Mouse (Mus musculus): ENCODE data around the gene Pcyt1a. TPM values are rescaled to one million over a fixed set of nuclear protein-coding genes. Genes with fewer than 3 reads are reported as not detected.
A peak's percentile ranks its signal among the peaks of the same experiment; 100 is the strongest.

The Pcyt1a gene
- polyA plus RNA-seq, 1 experiment from 2014 or later, result 51.1 TPM

GRCm38 (mm10) chr16:32469404-32470105, 38.8 kb downstream of the Pcyt1a start:
- no peak for ATAC-seq (replicated peaks; ENCODE audit: low FRiP score, low TSS enrichment, low read depth)

GRCm38 (mm10) chr16:32472276-32473015, 41.7 kb downstream of the Pcyt1a start:
- no peak for ATAC-seq (replicated peaks; ENCODE audit: low FRiP score, low TSS enrichment, low read depth)
- WGBS, result 72% methylated on average over 7 of the region's 7 CpGs

More at GRCm38 (mm10) chr16:32469404-32470105, 38.8 kb downstream of the Pcyt1a start:
- H3K36me3 ChIP-seq (ENCODE audit: control insufficient read depth, insufficient read depth, low read length), result peaks cover 46% of the 10 kb centered on the region
- no peak overlapping the region for H3K27ac ChIP-seq (ENCODE audit: low read depth)
- H3K4me1 ChIP-seq (replicated peaks; ENCODE audit: control insufficient read depth, insufficient read depth, low read length), result no peaks in the 10 kb centered on the region
- H3K9me3 ChIP-seq (ENCODE audit: control insufficient read depth, low read length), result no peaks in the 10 kb centered on the region
- H3K4me3 ChIP-seq (ENCODE audit: low read depth, low read length), result no peak overlapping the region
- H3K27me3 ChIP-seq (replicated peaks; ENCODE audit: control insufficient read depth, insufficient read depth, low read length), result no peaks in the 10 kb centered on the region
- H3K4me2 ChIP-seq (ENCODE audit: low read length), result no peak overlapping the region
- DNase-seq (ENCODE audit: low spot score), result no peak
- 78% methylated on average over 5 of the region's 5 CpGs for WGBS
- no peak overlapping the region for H3K9ac ChIP-seq (ENCODE audit: low read length)

DNA sequence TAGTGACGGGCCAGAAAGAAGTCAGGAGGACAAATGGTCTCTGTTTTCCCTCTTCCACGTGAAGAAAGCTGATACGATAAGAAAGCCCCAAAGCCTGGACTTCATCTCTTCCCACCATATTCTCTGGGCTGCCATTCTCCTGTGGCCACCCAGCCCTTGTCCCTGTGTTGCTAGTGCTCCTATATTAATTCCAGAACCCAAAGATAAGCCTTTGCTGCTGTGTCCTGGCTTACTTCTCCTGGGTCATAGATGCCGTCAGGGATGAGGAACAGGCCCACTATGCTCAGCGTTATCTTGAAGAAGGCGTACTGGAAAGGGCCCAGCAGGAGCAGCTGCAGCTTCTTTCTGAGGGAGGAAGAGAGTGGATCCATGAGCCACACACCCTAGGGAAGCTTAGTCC, 46.6 kb downstream of the Pcyt1a start:
- WGBS, result 67% methylated on average over 6 of the region's 6 CpGs
- Histone ChIP-seq H3K36me3 (ENCODE audit: control insufficient read depth, insufficient read depth, low read length) (peaks cover 10% of the 10 kb centered on the region; the same call in 1 of the 2 replicates), H3K4me2 (ENCODE audit: low read length) (no peak overlapping the region), H3K4me3 (ENCODE audit: low read depth, low read length) (no peak overlapping the region), H3K27ac (ENCODE audit: low read depth) (no peak overlapping the region), H3K9me3 (ENCODE audit: control insufficient read depth, low read length) (no peaks in the 10 kb centered on the region), H3K27me3 (replicated peaks; ENCODE audit: control insufficient read depth, insufficient read depth, low read length) (no peaks in the 10 kb centered on the region), H3K9ac (ENCODE audit: low read length) (no peak overlapping the region), H3K4me1 (replicated peaks; ENCODE audit: control insufficient read depth, insufficient read depth, low read length) (no peaks in the 10 kb centered on the region)
- ATAC-seq (replicated peaks; ENCODE audit: low FRiP score, low TSS enrichment, low read depth), result no peak
- DNase-seq (ENCODE audit: low spot score), result no peak

More at GRCm38 (mm10) chr16:32472276-32473015, 41.7 kb downstream of the Pcyt1a start:
- Histone ChIP-seq H3K27me3 (replicated peaks; ENCODE audit: control insufficient read depth, insufficient read depth, low read length) (no peaks in the 10 kb centered on the region), H3K4me1 (replicated peaks; ENCODE audit: control insufficient read depth, insufficient read depth, low read length) (no peaks in the 10 kb centered on the region), H3K36me3 (ENCODE audit: control insufficient read depth, insufficient read depth, low read length) (peaks cover 45% of the 10 kb centered on the region), H3K27ac (ENCODE audit: low read depth) (no peak overlapping the region), H3K4me3 (ENCODE audit: low read depth, low read length) (no peak overlapping the region), H3K4me2 (ENCODE audit: low read length) (no peak overlapping the region), H3K9me3 (ENCODE audit: control insufficient read depth, low read length) (no peaks in the 10 kb centered on the region), H3K9ac (ENCODE audit: low read length) (no peak overlapping the region)
- peak; percentile 39 for DNase-seq (ENCODE audit: low spot score)

GRCm38 (mm10) chr16:32479415-32479814, 48.7 kb downstream of the Pcyt1a start:
- DNase-seq (ENCODE audit: low spot score) (no peak), ATAC-seq (replicated peaks; ENCODE audit: low FRiP score, low TSS enrichment, low read depth) (no peak)
- no peak overlapping the region for H3K4me3 ChIP-seq (ENCODE audit: low read depth, low read length)
- no peak overlapping the region for H3K27ac ChIP-seq (ENCODE audit: low read depth)
- 0 out of 2 replicates have a peak, but pooled peaks cover 5% of the 10 kb centered on the region for H3K36me3 ChIP-seq (ENCODE audit: control insufficient read depth, insufficient read depth, low read length)
- 65% methylated on average over 2 of the region's 2 CpGs for WGBS
- H3K9me3 ChIP-seq (ENCODE audit: control insufficient read depth, low read length), result no peaks in the 10 kb centered on the region
- no peak overlapping the region for H3K4me2 ChIP-seq (ENCODE audit: low read length)
- H3K4me1 ChIP-seq (replicated peaks; ENCODE audit: control insufficient read depth, insufficient read depth, low read length), result no peaks in the 10 kb centered on the region
- no peaks in the 10 kb centered on the region for H3K27me3 ChIP-seq (replicated peaks; ENCODE audit: control insufficient read depth, insufficient read depth, low read length)
- no peak overlapping the region for H3K9ac ChIP-seq (ENCODE audit: low read length)

GRCm38 (mm10) chr16:32484431-32484871, 53.7 kb downstream of the Pcyt1a start:
- Histone ChIP-seq H3K4me1 (replicated peaks; ENCODE audit: control insufficient read depth, insufficient read depth, low read length) (no peaks in the 10 kb centered on the region; the same call in 1 of the 2 replicates), H3K4me2 (ENCODE audit: low read length) (no peak overlapping the region; the same call in 1 of the 2 replicates), H3K9me3 (ENCODE audit: control insufficient read depth, low read length) (no peaks in the 10 kb centered on the region), H3K27me3 (replicated peaks; ENCODE audit: control insufficient read depth, insufficient read depth, low read length) (no peaks in the 10 kb centered on the region), H3K9ac (ENCODE audit: low read length) (no peak overlapping the region), H3K4me3 (ENCODE audit: low read depth, low read length) (no peak overlapping the region), H3K27ac (ENCODE audit: low read depth) (peak overlapping the region; percentile 33; the same call in 1 of the 2 replicates), H3K36me3 (ENCODE audit: control insufficient read depth, insufficient read depth, low read length) (no peaks in the 10 kb centered on the region)
- ATAC-seq (replicated peaks; ENCODE audit: low FRiP score, low TSS enrichment, low read depth), result peak; percentile 68
- 20% methylated on average over 7 of the region's 7 CpGs for WGBS
- DNase-seq (ENCODE audit: low spot score), result no peak

DNA sequence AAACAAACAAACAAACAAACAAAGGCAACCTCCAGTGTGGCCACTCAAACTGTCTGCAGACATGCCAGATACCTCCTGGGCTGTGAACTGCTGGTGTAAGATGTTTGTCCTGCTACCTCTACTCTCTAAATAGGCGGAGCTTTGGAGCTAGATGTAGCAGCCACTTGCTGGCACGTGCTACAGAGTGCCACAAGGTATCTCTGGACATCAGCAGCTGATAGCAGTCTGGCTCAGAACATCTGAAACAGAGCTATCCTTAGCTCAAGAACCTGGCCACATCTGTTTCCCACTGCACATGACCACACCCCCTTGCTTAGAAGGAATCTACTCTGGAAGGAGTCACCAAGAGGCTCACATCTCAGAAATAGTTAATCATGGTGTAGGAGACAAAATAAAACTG, 54.5 kb downstream of the Pcyt1a start:
- no peaks in the 10 kb centered on the region for H3K27me3 ChIP-seq (replicated peaks; ENCODE audit: control insufficient read depth, insufficient read depth, low read length)
- no peak for ATAC-seq (replicated peaks; ENCODE audit: low FRiP score, low TSS enrichment, low read depth)
- H3K4me1 ChIP-seq (replicated peaks; ENCODE audit: control insufficient read depth, insufficient read depth, low read length), result no peaks in the 10 kb centered on the region; the same call in 1 of the 2 replicates
- peak overlapping the region; percentile 33; the same call in 1 of the 2 replicates for H3K4me2 ChIP-seq (ENCODE audit: low read length)
- no peak overlapping the region for H3K4me3 ChIP-seq (ENCODE audit: low read depth, low read length)
- H3K36me3 ChIP-seq (ENCODE audit: control insufficient read depth, insufficient read depth, low read length), result no peaks in the 10 kb centered on the region
- DNase-seq (ENCODE audit: low spot score), result no peak
- no peak overlapping the region for H3K9ac ChIP-seq (ENCODE audit: low read length)
- WGBS, result 59% methylated on average over 2 of the region's 2 CpGs
- H3K9me3 ChIP-seq (ENCODE audit: control insufficient read depth, low read length), result no peaks in the 10 kb centered on the region
- H3K27ac ChIP-seq (ENCODE audit: low read depth), result no peak overlapping the region

DNA sequence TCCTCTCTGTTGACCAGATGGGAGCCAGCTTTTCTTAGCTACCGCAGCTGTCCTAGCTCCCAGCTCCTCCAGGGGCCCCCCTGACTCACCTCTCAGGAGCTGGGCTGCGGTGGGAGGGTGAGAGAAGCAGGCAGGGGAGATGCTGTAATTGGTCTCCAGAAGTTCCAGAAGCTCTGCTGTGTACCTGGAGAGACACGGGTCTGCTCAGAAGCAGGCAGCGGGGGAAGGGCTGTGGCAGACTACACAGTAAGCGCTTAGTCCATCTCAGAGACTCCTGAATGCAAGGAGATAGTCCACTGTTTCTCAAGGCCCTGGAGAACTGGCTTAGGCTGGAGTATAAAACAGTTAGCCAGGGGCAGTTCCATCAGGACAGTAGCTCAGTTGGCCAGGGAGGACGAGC, 55.3 kb downstream of the Pcyt1a start:
- DNase-seq (ENCODE audit: low spot score) (no peak), ATAC-seq (replicated peaks; ENCODE audit: low FRiP score, low TSS enrichment, low read depth) (no peak)
- H3K27me3 ChIP-seq (replicated peaks; ENCODE audit: control insufficient read depth, insufficient read depth, low read length), result no peaks in the 10 kb centered on the region
- H3K4me1 ChIP-seq (replicated peaks; ENCODE audit: control insufficient read depth, insufficient read depth, low read length), result no peaks in the 10 kb centered on the region; the same call in 1 of the 2 replicates
- H3K36me3 ChIP-seq (ENCODE audit: control insufficient read depth, insufficient read depth, low read length), result no peaks in the 10 kb centered on the region
- no peak overlapping the region for H3K9ac ChIP-seq (ENCODE audit: low read length)
- H3K4me2 ChIP-seq (ENCODE audit: low read length), result peak overlapping the region; percentile 33
- H3K4me3 ChIP-seq (ENCODE audit: low read depth, low read length), result no peak overlapping the region
- H3K27ac ChIP-seq (ENCODE audit: low read depth), result no peak overlapping the region
- no peaks in the 10 kb centered on the region for H3K9me3 ChIP-seq (ENCODE audit: control insufficient read depth, low read length)
- 54% methylated on average over 6 of the region's 6 CpGs for WGBS

- no peak within 1 kb of the TSS for H3K4me3 ChIP-seq (ENCODE audit: low read depth, low read length)
- ATAC-seq (replicated peaks; ENCODE audit: low FRiP score, low TSS enrichment, low read depth), result peak; percentile 58; the same call in 1 of the 2 replicates
- H3K9me3 ChIP-seq (ENCODE audit: control insufficient read depth, low read length), result no peaks in the 10 kb centered on the region
- no peak within 1 kb of the TSS for H3K9ac ChIP-seq (ENCODE audit: low read length)
- no peaks in the 10 kb centered on the region for H3K36me3 ChIP-seq (ENCODE audit: control insufficient read depth, insufficient read depth, low read length)
- H3K27me3 ChIP-seq (replicated peaks; ENCODE audit: control insufficient read depth, insufficient read depth, low read length), result no peaks in the 10 kb centered on the region
- H3K27ac ChIP-seq (ENCODE audit: low read depth), result peak within 1 kb of the TSS; percentile 66
- peak within 1 kb of the TSS; percentile 37 for H3K4me2 ChIP-seq (ENCODE audit: low read length)
- H3K4me1 ChIP-seq (replicated peaks; ENCODE audit: control insufficient read depth, insufficient read depth, low read length), result no peaks in the 10 kb centered on the region; the same call in 1 of the 2 replicates
- WGBS, result 35% methylated on average over 15 of the region's 15 CpGs
- DNase-seq (ENCODE audit: low spot score), result no peak
Measured at GRCm38 (mm10) chr16:32487234-32488111, 56.8 kb downstream of the Pcyt1a start, which contains the start of gene Slc51a. Gene Slc51a, minus strand, starts transcription at chr16:32487879.

All from intestine, embryonic 14.5 days (tissue).